Mouse (Mus musculus) ES-Bruce4 (cell line): ENCODE measurements around the gene Tmem238.

ENCODE experiments used
- CTCF ChIP-seq: IDR thresholded peaks from one replicate; pipeline ENCODE4 v1.8.1; 2011; ENCODE audit warnings: low read depth, low read length
- POLR2A ChIP-seq: IDR thresholded peaks from one replicate; pipeline ENCODE4 v1.8.1; 2011; ENCODE audit warnings: low read length; ENCODE audit not compliant: insufficient read depth

GRCm38 (mm10) chr7:4771202-4771601, 18.3 kb downstream of the Tmem238 start, which contains the start of gene Fam71e2:
- TF ChIP-seq CTCF (no peak), POLR2A (no peak)
